Mouse (Mus musculus) layer of hippocampus, adult 9-10 months (tissue): ENCODE measurements around the gene Ttll11.
A peak's percentile ranks its signal among the peaks of the same experiment; 100 is the strongest.

Experiments used
- DNase-seq: peaks from one replicate; pipeline ENCODE4 v3.0.0; 2022; ENCODE audit warnings: low spot score

Gene Ttll11

DNA sequence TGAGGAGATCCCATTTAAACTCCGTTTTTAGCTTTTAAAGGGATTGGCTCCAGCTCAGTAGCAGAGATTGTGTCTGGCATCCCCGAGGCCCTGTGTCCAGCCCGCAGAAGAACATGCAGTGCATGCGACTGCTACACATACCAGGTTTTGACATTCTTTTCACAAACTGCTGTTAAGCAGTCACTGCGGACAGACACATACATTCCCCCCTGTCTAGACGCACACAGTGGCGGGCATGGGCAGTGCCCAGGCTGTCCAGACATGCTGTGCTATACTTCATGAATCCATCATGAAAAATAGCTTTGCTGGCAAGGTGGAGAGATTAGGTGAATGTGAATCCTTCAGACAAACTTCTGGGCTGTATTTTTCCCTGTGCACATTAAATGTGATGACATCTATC, 154.6 kb downstream of the Ttll11 start:
- DNase-seq = no peak

DNA sequence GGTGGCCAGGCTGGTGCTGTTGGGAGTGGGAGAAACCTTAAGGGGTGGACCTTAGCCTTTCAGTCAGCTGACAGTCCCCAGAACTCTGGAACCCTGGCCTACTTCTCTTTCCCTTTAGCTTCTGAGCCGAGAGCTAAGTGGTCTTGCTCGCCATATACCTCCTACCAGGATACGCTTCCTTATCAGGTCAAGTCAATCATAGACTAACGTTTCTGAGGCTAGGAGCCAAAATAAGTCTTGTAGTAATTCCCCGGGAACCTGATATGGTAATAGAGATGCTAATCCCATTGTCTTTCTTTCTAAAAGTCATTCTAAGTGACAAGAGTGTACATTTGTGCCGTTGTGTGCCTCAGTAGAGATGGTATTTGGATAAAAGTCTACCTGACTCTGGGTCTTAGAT, 156.1 kb downstream of the Ttll11 start:
- DNase-seq = no peak

DNA sequence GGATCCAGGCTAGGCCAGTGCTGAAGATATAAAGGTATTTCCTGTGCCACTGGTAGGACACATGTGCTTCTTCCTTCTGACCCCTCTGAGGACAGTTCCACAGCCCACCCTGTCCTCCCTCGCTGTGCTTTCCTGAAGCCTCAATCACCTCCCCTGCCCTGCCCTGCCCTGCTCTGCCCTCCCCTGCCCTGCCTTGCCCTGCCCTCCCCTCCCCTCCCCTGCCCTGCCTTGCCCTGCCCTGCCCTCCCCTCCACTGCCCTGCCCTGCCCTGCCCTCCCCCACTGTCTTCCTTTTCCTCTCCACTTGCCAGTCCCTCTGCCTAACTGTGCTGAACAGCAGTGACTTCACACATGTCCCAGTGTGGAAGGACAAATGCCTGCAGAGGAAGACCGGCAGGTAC, 160.8 kb downstream of the Ttll11 start:
- no peak for DNase-seq

DNA sequence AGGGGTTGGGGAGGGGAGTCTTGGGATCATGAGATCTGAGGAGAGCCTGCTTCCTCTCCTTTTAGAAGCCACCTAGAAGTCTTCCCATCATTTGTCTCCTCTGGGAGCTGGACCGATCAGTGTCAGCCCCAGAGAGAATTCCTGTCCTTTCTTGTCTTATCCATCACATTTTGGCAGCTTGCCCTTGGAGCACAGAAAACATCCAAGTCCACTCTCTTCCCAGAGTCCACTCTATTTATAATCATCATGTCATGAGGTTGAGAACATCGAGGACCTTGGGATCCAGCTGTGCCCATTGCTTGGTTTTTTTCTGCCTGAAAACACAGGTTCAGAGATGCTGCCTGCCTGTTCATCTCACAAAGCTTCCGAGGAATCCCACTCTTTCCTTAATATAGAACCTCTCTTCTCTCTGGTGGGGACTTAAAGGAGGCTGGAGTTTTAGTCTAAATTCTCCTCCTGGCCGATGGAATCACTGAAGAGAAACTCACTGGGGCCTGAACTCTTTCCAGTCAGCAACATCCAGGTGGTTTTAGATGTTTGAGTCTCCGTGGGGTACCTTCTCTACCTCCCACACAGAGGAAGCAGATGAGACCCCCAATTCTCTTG, 163.6 kb downstream of the Ttll11 start:
- no peak for DNase-seq

DNA sequence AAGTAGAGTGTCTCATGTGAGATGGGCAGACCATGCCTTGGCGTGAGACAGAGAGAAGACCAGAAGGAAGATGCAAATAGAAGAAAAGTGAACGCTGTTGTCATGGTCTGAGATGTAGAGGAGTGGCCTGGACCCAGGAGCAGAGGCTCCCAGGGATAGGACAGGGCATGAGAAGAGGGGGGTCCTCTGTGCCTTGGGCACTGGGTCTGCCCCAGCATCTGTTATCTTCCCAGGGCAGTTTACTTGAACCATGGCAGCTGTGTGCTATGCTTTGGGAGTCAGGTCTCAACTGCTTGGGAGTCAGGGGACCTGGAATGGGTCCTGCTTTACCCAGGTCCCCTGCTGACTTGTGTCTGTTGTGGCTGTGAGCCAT, 167.2 kb downstream of the Ttll11 start:
- no peak for DNase-seq

DNA sequence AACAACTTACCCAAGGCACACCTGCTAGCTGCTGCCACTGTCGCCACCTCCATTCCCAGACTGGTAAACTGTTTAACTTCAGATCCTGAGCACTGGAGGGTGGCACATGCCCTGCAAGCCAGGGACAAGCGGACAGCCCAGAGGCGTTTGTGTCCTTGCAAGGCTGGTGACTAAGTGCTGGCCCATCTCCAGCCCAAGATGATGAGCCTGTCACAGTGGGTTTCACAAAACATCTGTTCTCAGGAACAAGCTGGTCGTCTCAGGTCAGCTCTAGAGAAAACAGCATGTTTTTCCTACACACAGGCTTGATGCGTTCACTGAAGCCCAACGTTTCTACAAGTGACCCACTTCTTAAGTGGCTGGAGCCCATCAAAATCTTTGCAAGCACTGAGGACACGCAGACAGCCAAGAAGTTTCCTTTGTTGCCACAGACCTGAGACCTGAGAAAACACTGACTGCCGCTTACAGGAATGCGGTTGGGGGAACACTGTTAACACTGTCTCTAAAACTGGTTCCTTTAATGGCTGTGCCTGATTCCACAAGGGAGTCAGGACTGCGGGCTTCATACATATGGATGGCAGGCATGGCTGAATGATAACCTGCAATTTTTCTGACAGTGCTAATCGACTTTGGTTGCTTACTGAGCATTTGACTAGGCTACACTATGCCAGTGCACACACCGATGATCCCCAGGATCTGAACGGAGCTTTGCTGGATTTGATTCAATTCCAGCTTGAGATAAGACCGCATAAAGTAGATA, 167.7 kb downstream of the Ttll11 start:
- DNase-seq = no peak

DNA sequence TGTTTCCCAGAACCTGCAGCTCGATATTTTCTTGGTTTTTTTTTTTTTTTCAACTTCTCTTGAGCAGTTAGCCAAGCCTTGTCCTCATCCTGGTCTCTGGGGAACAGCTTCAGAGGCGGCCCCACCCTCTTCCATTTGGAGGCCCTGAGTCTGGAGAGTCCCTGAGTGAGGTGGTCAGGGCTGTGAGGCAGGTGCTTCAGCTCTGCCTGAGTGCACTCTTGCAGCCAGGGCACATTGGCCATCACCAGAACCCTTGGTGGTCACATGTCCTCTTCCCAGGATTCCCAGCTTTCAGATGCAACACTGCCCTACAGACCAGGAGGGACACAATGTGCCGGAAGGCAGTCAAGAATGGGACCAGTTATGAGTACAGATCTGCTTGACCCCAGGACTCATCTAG, 169.7 kb downstream of the Ttll11 start:
- DNase-seq = no peak

DNA sequence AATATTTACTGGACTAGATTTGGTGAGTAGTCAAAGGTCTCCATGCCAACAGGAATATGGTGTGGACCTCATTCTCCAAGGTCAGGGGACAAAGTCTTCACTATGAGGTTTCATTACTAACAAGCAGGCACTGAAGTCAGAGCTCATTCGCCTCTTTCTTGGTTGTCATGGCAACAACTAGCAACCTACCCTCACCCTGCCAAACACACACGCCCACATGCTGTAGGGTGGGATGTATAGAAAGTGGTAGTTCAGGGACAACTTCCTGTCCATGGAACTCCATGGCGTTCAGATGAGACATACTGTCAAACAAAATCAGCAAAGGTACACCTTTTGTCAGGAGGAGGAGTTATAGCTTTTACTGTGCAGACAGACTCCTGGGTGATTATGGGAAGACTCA, 170.6 kb downstream of the Ttll11 start:
- no peak for DNase-seq

DNA sequence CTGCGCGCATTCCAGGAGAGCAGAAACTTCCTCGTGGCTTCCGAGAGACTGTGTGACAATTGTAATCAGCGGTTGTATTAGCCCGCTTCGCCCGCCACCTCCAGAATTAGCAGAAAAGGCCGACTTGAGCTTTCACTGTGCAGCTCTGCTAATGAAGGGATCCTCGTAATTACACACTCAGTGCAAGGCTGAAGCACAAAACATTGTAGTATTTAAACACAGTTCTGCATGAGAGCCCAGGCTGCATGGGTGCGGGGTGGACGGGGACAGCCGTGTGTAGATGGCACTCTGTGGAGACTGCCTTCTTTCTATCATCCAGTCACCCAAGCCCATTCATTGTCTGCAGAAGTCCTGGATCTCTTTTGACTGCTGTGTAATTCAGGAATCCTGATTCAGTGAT, 173.8 kb downstream of the Ttll11 start:
- DNase-seq = no peak

DNA sequence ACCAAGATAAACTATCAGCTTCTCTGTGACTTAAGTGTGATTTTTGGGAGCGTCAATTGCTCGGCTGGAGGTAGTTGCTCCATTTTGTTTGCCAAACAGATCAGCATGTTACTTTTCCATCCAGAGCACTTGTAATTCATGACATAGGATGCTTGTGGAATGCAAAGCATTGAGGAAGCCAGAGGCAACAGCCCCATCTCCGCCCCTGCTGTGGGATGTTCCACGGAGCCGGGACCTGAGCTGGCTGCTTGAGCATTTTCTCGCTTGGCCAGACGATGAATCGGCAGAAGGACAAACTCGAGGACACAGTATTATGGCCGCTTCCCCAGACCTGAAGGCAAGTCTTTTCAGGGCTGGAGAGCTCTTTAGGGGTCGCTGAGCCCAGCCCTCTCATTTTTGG, 176.6 kb downstream of the Ttll11 start:
- no peak for DNase-seq

DNA sequence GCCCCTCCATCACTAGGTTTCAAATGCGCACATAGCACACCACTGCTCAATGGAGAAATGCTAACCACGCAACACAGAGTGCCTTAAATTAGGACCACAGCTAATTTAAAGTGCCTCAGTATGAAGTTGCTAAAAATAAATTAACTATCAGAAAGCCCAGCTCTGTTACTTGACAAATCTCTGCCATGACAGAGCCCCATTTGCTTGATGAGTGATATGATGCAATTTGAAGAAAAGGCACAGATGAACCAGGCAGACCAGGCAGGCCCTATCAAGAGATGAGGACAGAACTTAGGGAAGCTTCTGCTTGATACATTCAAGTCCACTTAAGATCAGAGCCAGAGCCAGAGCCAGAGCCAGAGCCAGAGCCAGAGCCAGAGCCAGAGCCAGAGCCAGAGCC, 178.0 kb downstream of the Ttll11 start:
- DNase-seq = no peak

DNA sequence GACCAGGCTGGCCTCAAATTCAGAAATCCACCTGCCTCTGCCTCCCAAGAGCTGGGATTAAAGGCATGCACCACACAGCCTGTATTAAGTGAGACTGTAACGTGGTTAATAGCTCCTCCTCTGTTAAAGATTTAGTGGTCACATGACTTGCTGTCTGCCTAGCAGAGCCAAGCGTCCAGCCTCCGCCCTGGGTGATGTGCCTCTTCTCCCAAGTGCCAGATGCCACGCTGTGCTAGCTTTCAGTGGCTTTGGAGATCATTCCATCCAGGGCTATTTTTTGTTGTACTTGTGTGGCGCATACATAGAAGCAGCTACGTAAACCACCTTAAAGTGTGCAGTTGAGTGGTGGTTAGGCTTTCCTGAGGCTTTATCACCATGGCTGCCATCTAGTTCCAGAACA, 180.6 kb downstream of the Ttll11 start:
- DNase-seq = no peak

DNA sequence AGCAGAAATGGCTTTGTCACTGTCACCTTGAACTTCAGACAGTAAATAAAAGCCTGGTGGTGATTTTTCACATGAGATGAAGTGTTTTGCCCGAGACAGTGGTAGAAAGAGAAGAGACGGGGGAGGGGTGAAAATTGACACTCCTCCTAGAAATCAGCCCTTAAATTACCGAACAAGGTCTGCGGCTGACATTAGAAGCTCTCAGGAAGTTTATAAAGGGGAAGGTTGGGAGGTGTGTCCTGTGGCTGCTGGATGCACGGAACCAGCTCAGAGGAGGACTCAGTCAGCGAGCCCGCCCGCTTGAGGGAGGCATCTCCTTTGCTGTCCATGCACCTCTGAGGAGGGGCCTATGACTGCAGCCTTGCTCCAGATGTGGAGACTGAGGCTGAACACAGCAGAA, 181.7 kb downstream of the Ttll11 start:
- no peak for DNase-seq

DNA sequence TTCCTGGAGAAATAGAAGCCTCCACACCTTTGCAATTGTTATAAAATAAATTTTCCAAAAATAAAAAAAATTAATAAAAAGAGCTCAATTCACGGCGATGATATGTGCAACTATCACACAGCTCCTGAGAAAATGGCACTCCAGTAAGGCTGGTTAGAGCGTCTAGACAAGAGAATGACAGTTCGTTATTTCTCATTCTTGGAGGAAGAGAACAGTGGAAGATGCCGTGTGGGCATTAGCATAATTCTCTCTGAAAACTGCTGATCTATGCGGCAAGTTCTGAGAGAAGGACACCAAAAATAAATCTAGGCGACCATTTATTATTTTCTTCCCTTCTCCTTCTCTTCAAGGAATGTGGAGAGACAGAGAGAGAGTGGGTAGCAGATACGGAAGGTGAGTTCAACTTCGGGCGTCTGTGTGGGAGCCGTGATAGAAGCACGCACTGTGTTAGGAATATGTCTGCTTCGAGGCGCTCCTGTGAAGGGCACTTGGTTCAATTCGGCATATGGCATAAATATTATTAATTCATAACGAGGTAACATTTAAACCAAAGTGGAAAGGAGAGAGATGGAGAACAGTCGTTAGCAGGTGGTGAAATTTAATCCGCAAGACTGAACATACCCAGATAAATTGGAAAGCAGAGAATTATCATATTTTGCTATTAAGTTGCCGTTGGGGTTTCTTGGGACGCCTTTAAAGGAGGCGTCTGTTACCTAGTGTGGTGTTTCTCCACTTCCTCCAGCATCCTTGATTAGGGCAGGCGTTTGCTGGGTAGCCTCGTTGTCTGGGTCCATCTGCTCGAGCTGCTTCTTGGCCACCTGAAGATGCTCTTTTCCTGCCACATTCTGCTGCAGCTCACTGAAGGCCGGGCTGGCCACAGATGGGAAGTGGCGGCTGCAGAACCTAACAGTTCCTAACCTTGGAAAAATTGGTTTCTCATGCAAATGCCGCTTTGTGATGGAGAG, 190.1 kb downstream of the Ttll11 start:
- no peak for DNase-seq

DNA sequence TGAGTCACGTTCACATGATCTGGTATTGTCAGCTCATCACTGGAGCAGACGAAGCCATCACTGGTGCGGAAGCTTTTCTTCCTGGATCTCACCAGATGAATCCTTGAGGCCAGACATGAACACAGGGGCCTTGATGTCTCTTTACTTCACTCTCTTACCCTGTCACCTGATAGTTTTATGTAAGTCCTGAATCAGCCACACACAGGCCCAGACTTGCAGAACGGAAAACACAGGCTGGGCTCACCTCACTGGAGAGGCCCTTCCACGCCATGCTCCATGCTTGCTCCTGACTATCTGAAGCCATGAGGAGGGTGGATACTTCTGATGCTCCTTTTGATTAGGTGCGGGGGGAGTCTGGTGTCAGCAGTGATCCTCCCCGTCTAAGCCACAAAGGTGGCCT, 193.8 kb downstream of the Ttll11 start:
- DNase-seq = no peak

DNA sequence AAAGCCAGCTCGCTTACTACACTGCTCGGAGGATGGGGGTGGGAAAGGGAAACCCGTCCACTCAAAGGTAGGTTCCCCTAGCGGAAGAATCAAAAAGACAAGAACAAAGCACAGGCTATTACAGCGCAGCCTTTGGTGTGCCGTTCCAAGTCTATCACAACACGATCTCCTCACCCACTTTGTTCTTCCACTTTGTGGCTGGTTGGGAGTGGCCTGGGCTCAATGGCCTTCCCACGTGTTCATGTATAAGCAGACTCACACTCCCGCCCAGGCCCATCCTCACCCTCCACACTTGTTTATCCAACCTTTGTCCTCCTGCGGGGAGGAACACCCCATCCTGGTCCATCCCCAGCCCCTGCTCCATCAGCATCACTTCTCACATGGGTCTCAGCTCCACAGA, 196.3 kb downstream of the Ttll11 start:
- no peak for DNase-seq

DNA sequence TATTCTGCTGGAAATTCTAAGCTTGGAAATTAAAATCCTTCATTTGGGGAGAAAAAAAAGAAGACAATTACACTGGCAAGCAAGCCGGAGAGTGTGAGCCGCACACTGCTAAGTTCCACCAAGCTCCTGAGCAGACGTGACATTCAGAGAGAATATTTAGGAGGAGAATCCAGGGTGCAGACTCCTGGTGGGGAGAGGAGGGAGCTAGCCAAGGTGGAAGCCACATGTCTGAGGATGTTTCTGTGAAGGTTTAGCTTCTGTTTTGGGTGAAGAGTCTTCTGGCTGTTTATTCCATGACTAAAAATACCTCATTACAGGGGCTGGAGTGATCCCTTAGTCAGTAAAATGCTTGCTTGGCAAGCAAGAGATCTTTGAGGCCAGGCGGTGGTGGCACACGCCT, 200.4 kb downstream of the Ttll11 start:
- no peak for DNase-seq

DNA sequence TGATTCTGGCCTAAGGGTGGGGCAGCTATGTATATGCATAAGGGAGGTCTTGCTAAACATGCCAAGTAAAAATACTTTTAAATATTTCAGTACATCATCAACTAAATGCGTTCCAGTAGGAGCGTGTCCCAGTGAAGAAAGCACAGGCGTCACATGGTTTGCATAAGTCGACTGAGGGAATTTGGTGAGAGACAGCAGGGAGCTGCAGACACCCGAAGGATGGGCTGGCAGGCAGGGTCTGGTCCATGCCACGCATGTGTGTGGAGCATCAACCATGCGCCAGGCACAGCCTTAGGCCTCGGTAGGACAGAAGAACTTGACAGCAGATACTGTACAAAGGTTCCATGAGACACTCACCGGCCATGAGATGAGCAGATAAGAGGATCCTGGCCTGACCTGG, 202.8 kb downstream of the Ttll11 start:
- no peak for DNase-seq

DNA sequence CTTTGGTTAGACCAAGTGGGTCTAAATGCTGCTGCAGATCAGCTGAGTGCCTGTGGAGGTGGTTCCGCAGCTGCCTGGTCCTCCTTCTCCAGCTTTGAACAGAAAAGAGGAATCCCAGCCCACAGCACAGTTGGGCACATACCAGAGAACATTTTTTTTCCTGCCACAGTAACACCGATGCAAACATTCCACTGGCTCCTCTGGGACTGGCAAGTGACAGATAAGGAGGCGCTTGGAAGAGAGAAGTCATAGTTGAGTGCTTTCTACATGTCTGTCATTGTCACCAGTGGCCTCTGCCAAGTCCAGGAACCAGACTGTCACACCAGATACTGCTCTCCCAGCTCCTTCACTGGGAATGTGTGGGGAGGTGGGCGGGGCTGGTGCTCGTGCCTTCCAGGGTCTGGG, 204.1 kb downstream of the Ttll11 start:
- no peak for DNase-seq

DNA sequence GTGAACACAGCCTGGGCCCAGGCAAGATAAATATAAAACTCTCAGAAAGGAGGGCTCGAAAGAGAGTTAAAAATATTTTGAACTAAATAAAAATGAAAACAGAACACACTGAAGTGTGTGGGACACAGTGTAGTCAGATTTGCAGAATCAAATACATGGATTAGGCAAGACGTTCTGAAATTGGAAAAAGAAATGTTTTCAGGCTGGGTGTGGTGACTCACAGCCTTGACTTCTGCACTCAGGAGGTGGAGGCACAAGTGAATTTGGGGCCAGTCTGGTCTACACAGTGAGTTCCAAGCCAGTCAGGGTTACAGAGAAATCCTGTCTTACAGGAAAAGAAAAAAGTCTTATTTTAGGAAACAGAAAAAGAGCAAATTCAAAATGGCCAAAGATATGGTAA, 209.2 kb downstream of the Ttll11 start:
- DNase-seq = no peak

DNA sequence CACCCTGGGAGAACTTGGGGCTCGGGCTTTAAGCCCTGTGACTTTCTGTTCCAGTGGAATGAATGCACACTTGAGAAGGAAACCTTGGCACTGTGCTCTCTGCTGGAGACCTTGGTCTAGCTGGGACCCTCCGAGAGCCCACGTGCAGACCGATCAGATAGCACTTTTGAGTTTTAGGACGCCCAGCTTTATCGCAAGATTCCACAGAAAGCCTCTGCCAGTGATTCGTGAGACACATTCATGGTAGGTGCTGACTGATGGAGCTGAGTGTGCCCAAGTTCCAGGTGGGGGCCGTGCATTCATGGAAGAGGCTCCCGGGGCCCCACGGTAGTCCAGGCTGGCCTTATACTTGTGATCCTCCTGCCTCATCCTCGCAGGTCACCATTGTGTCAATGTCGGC, 210.3 kb downstream of the Ttll11 start:
- DNase-seq = no peak

DNA sequence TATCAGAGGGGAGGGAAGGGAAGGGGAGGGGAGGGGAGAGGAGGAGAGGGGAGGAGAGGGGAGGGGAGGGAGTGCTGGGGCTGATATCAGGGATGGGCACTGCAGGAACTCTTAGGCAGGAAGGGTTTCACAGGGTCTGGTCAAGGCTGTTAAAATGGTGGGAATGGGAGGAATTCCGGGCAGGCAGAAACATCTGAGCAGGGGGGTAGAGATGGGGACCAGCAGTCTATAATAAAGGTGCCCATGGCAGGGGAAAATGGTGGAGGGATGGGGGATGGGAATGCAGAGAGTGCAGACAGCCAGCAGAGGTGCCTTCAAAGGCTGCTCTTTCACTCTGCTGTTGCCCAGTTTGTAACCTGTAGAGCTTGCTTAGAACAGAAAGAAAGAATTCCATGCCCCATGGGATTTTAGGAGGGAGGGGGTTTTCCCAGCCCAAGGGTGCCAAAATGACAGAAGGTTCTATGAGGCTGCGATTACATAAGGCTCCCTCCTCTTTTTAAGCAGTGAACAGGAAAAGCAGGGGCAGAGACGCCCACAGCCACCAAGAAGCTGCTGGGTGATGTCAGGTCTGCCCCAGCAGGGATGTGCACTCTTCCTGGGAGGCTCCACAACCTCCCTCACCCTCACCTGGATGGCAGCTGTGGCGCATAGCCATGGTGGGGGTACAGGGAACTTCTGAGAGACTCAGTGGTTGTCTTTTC, 211.0 kb downstream of the Ttll11 start:
- peak; percentile 35 for DNase-seq
